Mouse (Mus musculus) naive thymus-derived CD4-positive, alpha-beta T cell, adult 2 months (primary cell): ENCODE data around the gene Stk35.

Experiments
- DNase-seq: peaks from one replicate; pipeline ENCODE4 v3.0.0-alpha.2; 2011; ENCODE audit warnings: low read depth

The Stk35 gene

DNA sequence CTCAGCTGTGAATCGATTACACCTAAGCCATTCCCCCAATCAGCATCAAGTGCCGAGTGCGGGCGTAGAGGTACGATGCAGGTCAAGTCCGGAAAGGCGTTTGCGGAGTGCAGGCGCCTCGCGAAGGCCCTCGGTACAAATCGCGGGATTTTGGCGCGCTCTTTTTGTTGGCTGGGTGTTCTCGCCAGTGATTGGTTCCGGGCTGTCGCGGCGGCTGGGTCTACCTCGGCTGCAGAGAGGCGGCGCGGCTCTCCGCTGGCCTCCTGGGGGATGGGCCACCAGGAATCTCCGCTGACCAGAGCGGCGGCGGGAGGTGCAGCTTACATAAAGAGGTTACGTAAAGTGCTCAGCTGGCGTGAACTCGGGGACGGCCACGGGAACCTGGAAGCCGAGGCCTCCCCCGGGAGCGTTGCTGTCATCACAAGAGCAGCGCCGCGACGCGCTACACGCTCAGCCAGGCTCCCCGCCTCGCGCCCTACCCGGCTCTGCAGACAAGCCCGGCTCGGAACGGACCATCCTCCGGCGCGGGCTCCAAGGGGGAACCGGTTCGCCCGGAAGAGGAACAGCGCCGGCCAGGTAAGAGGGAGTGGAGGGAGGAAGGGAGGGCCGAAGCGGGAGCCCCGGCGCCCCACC lies at the start of gene Stk35:
TSS of gene Stk35 (plus strand) at position 247 of the 633 bp plus-strand sequence.
- DNase-seq, result peak; percentile 76

- no peak for DNase-seq
Measured at GRCm38 (mm10) chr2:129782046-129782445, 18.3 kb upstream of the Stk35 start.

- DNase-seq, result no peak
Measured at GRCm38 (mm10) chr2:129796501-129796900, 3.8 kb upstream of the Stk35 start.

DNA sequence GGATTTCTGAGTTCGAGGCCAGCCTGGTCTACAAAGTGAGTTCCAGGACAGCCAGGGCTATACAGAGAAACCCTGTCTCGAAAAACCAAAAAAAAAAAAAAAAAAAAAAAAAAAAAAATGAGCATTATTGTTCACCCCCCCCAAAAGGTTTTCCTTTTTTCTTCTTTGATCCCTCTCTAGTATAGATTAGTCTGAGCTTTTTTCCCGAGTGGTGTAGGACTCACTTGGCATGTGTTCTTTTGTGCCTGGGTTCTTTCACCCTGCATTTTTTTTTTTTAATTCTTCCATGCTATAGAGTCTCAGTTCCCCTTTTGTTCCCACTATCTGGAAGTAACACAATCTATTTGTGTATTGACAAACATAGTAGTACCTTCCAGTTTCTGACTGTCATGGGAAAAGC lies 2.6 kb upstream of the Stk35 start:
- DNase-seq, result no peak

DNA sequence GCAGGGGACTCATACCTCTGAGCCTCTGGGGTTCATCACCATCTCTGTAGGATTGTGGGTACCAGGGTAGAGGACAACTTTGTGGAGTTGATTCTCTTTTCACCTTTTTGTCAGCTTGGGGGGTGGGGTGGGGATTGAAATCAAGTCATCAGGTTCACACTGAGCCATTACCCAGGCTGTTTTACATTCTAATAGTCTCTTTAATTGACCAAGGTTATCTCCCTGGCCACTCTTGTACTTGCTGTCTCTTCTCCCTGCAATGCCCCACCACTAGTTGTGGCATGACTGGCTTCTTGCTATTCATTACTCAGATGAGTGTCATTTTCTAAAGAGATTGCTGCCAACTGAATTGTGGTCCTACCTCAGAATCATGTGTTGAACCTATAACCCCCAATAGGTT lies 1.9 kb upstream of the Stk35 start:
- DNase-seq, result no peak

DNA sequence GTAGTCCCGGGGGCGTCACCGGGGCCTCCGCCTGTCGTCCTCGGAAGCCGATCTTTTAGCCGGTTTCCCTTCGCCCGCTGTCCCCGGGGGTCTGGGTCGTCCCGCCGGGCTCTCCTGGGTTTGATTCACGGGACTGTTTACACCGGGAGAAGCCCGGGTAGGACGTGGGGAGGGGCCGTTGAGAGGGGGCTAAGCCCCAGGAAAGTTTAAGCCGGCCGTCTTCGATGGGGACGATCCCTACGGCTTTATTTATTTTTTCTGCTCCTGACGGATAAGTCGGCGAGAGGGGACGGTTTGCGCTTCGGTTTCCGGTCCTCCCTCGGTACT lies 550 bp downstream of the Stk35 start:
- DNase-seq, result no peak

DNA sequence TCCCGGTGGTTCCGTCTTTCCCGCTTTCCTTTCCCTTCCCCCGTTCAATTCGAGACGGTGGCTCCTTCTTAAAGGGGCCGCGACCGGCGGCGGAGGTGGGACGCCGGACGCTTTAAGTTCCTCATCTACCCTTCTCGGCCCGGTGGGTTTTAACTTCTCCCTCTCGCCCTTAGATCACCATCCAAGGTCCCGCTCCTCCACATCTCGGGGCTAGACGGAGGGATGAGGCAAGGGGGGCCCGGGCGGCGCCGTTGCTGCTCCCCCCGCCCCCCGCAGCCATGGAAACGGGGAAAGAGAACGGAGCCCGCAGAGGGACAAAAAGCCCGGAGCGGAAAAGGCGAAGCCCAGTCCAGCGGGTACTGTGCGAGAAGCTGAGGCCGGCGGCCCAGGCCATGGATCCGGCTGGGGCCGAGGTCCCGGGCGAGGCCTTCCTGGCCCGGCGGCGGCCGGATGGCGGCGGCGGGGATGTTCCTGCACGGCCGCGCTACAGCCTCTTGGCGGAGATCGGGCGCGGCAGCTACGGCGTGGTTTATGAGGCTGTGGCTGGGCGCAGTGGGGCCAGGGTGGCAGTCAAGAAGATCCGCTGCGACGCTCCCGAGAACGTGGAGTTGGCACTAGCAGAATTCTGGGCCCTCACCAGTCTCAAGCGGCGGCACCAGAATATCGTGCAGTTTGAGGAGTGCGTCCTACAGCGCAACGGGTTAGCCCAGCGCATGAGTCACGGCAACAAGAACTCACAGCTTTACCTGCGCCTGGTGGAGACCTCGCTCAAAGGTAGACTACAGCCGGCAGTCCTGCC lies 1.1 kb downstream of the Stk35 start:
- peak; percentile 86 for DNase-seq

GRCm38 (mm10) chr2:129805486-129805885 lies 5.2 kb downstream of the Stk35 start:
- DNase-seq, result no peak

- no peak for DNase-seq
Measured at GRCm38 (mm10) chr2:129806486-129806885, 6.2 kb downstream of the Stk35 start.

GRCm38 (mm10) chr2:129810563-129810962 lies 10.2 kb downstream of the Stk35 start:
- DNase-seq, result no peak

- no peak for DNase-seq
Measured at GRCm38 (mm10) chr2:129814033-129814432, 13.7 kb downstream of the Stk35 start.

GRCm38 (mm10) chr2:129815076-129815475 lies 14.8 kb downstream of the Stk35 start:
- DNase-seq, result no peak

DNA sequence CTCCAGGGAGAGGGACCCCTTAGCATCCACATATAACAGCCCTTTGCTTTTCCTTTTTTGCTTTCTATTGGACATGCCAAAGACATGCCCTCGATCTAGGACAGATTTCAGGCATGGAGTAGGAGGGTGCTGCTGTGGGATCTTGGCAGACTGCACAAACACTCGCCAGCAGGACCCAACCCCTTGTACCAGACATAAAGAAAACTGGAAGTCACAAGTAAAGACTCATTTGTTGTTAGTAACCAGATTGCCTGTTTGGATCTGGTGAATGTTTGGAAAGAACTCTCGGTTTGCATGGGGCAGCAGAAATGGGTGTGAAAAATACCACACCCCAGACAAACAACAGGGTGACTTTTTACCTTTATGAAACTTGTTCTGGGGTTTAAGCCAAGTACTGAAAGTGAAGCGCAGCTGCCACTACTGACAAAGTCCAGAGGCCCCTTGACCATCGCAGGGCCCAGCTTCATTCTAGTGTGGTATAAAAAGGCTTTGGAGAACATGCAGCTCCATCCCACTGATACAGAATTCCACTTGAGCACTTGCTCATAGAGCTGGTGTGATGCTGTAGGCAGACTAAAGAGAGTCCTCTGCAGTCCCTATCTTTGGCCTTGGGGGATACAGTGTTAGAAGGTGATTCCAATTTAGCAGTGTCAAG lies 17.4 kb downstream of the Stk35 start:
- DNase-seq, result no peak

- DNase-seq, result no peak
Measured at GRCm38 (mm10) chr2:129818868-129819267, 18.6 kb downstream of the Stk35 start.

GRCm38 (mm10) chr2:129819531-129819930 lies 19.2 kb downstream of the Stk35 start:
- DNase-seq, result no peak

GRCm38 (mm10) chr2:129819951-129820350 lies 19.6 kb downstream of the Stk35 start:
- no peak for DNase-seq

DNA sequence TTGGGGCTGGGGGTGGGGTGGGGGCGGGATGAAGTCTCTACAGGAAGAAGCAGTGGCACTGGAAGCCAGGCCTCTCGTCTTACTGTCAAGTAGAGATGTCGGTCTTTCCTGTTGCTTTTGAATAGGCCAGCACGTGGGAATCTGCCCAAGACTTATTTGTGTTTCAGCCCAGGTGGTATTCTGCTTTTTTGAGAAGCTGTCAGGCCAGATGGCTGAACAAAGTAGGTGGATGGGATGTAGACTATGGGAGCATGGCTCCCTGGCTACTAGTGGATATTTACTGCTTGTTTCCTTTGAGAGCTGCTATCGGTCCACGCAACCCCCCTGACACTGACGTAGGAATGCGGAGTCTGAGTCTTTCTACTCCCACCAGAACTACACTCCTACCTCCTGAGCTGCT lies 20.7 kb downstream of the Stk35 start:
- no peak for DNase-seq

DNA sequence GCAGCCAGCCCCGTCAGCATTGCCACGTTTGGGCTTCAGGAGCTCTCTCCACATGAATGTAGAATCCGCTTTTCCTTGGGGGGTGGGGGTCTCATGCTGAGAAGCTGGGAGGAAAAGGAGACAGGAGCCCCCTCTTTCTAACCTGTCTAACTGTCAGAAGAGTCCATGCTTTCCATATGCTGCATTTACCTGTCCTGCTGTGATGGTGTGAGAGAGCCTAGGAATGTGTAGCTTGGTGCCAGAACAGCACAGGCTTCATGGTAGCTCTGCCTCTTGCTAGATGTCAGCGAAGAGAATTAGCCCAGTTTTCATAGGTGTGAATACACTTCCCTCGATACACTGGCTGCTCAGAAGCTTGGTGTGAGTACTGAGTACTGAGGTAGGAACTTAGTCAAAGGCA lies 21.3 kb downstream of the Stk35 start:
- DNase-seq, result no peak

- DNase-seq, result no peak
Measured at GRCm38 (mm10) chr2:129823310-129823709, 23.0 kb downstream of the Stk35 start.

DNA sequence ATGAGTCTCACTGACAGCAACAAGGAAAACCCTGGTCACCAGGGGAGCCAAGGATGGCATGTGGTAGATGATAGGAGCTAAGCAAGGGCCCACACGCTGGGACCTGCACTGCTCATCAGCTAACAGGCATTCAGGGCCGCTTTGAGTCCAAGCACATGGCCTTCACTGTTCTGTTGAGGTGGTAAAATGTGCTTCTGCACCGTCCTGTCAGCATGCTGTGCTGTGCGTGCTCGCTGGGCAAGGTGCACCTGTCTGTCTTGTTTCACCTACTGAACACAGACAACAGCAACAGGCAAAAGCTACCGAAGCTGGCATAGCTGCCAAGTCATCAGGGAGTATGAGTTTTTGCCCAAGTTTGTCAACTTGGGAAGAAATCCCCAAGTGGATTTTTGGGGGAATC lies 23.9 kb downstream of the Stk35 start:
- DNase-seq, result no peak

- DNase-seq, result no peak
Measured at GRCm38 (mm10) chr2:129826141-129826540, 25.8 kb downstream of the Stk35 start.

DNA sequence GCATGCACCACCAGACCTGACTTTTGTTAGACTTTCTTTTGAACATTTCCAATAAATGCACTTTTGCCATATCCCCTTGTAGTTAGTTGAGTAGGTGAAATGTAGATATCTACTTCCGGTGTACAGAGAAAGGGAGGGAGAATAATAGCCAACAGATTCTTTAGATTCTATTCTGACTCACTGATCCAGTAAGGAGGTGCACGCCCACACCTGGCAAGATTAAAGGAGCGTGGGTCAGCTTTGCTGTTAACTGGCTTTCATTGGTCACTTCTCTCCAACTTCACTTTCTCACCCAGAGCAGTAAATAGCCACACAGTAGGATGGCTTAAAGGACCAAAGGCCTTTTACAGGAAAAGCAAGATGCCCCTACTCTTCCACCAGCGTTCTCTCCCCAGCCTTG lies 32.7 kb downstream of the Stk35 start:
- DNase-seq, result no peak

DNA sequence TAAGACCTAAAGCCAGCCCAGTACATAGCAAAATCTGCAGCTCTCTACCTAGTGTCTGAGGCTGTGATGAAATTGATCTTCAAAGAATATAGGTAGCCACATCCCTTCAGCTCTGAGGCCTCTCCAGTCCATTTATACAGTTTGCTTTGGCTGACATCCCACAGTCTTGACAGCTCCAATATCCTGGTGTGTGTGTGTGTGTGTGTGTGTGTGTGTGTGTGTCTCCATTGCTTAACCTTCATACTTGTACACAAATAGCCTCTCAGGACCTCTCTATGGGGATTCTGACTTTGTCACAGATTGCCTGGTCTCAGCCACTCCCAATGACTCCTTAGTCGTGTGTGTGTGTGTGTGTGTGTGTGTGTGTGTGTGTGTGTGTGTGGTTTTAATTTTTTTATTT lies 33.9 kb downstream of the Stk35 start:
- DNase-seq, result no peak
